ENCODE assay signal across 15 mouse cellular contexts in genomic region chr11:118321971-118322370, GRCm38 (mm10). TPM values are rescaled to one million over a fixed set of nuclear protein-coding genes. Genes with fewer than 3 reads are reported as not detected.
A peak's percentile ranks its signal among the peaks of the same experiment; 100 is the strongest.
DNase-seq lines count a peak whose midpoint lies in the region; ATAC-seq and TF ChIP-seq lines count a peak whose summit lies in the region.
"Had no signal": no experiment of that assay in that cellular context is flagged by ENCODE, and none has a peak within 500 bp of the region (broad histone marks: within the 10 kb centered on the region; RNA-seq: fewer than 3 reads in every experiment).

No protein-coding gene starts in this region.

- H3K27ac ChIP-seq in hindbrain, embryonic 13.5 days = 0 out of 2 replicates have a peak overlapping the region, but pooled peaks have one; percentile 19
- H3K27ac ChIP-seq in hindbrain, embryonic 14.5 days = no peak overlapping the region
- H3K27ac ChIP-seq in kidney, embryonic 15.5 days = peak overlapping the region; percentile 86
- H3K27ac ChIP-seq in midbrain, embryonic 13.5 days = no peak overlapping the region
- H3K27ac ChIP-seq: heart, adult 2 months; liver, embryonic 13.5 days had no signal

- H3ac ChIP-seq in C2C12 (ENCODE audit: control insufficient read depth, insufficient read length, low read depth) = no peak overlapping the region

- H3K9ac ChIP-seq in hindbrain, embryonic 13.5 days = no peak overlapping the region
- no peak overlapping the region for H3K9ac ChIP-seq in hindbrain, embryonic 14.5 days
- no peak overlapping the region for H3K9ac ChIP-seq in kidney, embryonic 15.5 days
- H3K9ac ChIP-seq in midbrain, embryonic 13.5 days (replicated peaks) = peak overlapping the region; percentile 10; the same call in 1 of the 2 replicates
- H3K9ac ChIP-seq: liver, embryonic 13.5 days had no signal

- H3K4me1 ChIP-seq in hindbrain, embryonic 13.5 days (replicated peaks) = peaks cover 41% of the 10 kb centered on the region
- peaks cover 19% of the 10 kb centered on the region for H3K4me1 ChIP-seq in hindbrain, embryonic 14.5 days (replicated peaks; ENCODE audit: control insufficient read depth, insufficient read depth, low read length)
- H3K4me1 ChIP-seq in kidney, embryonic 15.5 days = peaks cover 54% of the 10 kb centered on the region
- peaks cover 26% of the 10 kb centered on the region for H3K4me1 ChIP-seq in midbrain, embryonic 13.5 days (replicated peaks)

- H3K4me2 ChIP-seq in hindbrain, embryonic 13.5 days = no peak overlapping the region
- no peak overlapping the region for H3K4me2 ChIP-seq in hindbrain, embryonic 14.5 days (replicated peaks)
- no peak overlapping the region for H3K4me2 ChIP-seq in kidney, embryonic 15.5 days
- H3K4me2 ChIP-seq in midbrain, embryonic 13.5 days (replicated peaks) = no peak overlapping the region
- H3K4me2 ChIP-seq: liver, embryonic 13.5 days had no signal

- H3K27me3 ChIP-seq in hindbrain, embryonic 13.5 days = no peaks in the 10 kb centered on the region
- no peaks in the 10 kb centered on the region for H3K27me3 ChIP-seq in hindbrain, embryonic 14.5 days (ENCODE audit: control insufficient read depth, insufficient read depth, low read length)
- H3K27me3 ChIP-seq in C2C12 (ENCODE audit: control insufficient read depth, insufficient read depth, insufficient read length) = no peaks in the 10 kb centered on the region
- H3K27me3 ChIP-seq in kidney, embryonic 15.5 days = no peaks in the 10 kb centered on the region
- no peaks in the 10 kb centered on the region for H3K27me3 ChIP-seq in midbrain, embryonic 13.5 days
- H3K27me3 ChIP-seq: liver, embryonic 13.5 days had no signal

- H3K4me3 ChIP-seq in hindbrain, embryonic 13.5 days = no peak overlapping the region
- no peak overlapping the region for H3K4me3 ChIP-seq in hindbrain, embryonic 14.5 days (replicated peaks; ENCODE audit: low read length)
- no peak overlapping the region for H3K4me3 ChIP-seq in C2C12 (ENCODE audit: insufficient read depth, poor library complexity, severe bottlenecking)
- no peak overlapping the region for H3K4me3 ChIP-seq in kidney, embryonic 15.5 days (replicated peaks)
- no peak overlapping the region for H3K4me3 ChIP-seq in midbrain, embryonic 13.5 days (replicated peaks)
- H3K4me3 ChIP-seq: heart, adult 2 months; liver, embryonic 13.5 days; megakaryocyte, embryonic 14.5 days had no signal

- H3K79me2 ChIP-seq in C2C12 (ENCODE audit: control insufficient read depth, insufficient read depth) = peaks cover 73% of the 10 kb centered on the region

- intact Hi-C loops in heart, postnatal 14 days (cut with DNase I) = no loop called here

- ATAC-seq in hindbrain, embryonic 13.5 days (ENCODE audit: low FRiP score) = no peak
- no peak for ATAC-seq in hindbrain, embryonic 14.5 days (ENCODE audit: low FRiP score)
- peak; percentile 89 for ATAC-seq in kidney, embryonic 15.5 days (replicated peaks; ENCODE audit: low FRiP score)
- no peak for ATAC-seq in midbrain, embryonic 13.5 days
- ATAC-seq: forebrain, embryonic 14.5 days had no signal

- peaks cover 56% of the 10 kb centered on the region for H3K79me3 ChIP-seq in C2C12 (ENCODE audit: low read depth)

- no peak for TF ChIP-seq CTCF in C2C12 (IDR thresholded peaks at IDR 0.05; ENCODE audit: control insufficient read depth, insufficient read depth, insufficient read length)

- 76% methylated on average over 4 of the region's 4 CpGs for WGBS in hindbrain, embryonic 13.5 days
- 77% methylated on average over 4 of the region's 4 CpGs for WGBS in hindbrain, embryonic 14.5 days
- 34% methylated on average over 4 of the region's 4 CpGs for WGBS in kidney, embryonic 15.5 days
- 80% methylated on average over 4 of the region's 4 CpGs for WGBS in midbrain, embryonic 13.5 days

- H3K36me3 ChIP-seq in hindbrain, embryonic 13.5 days = peaks cover 19% of the 10 kb centered on the region
- 0 out of 2 replicates have a peak, but pooled peaks cover 5% of the 10 kb centered on the region for H3K36me3 ChIP-seq in hindbrain, embryonic 14.5 days (replicated peaks; ENCODE audit: control insufficient read depth, insufficient read depth)
- H3K36me3 ChIP-seq in C2C12 (ENCODE audit: control insufficient read depth, insufficient read depth) = peaks cover 74% of the 10 kb centered on the region
- peaks cover 26% of the 10 kb centered on the region for H3K36me3 ChIP-seq in kidney, embryonic 15.5 days
- peaks cover 17% of the 10 kb centered on the region for H3K36me3 ChIP-seq in midbrain, embryonic 13.5 days
- H3K36me3 ChIP-seq: G1E; liver, embryonic 13.5 days had no signal

- no peak for DNase-seq in hindbrain, embryonic 14.5 days (ENCODE audit: low spot score)
- no peak for DNase-seq in thymus, postnatal 14 days
- DNase-seq in heart, postnatal 14 days = no peak
- no peak for DNase-seq in layer of hippocampus, adult 9-10 months (ENCODE audit: low spot score)
- DNase-seq: adrenal gland, postnatal 14 days; cerebellum, adult 8-10 months; heart, adult 2 months; liver, embryonic 13.5 days had no signal

- H3K9me3 ChIP-seq in hindbrain, embryonic 13.5 days = no peaks in the 10 kb centered on the region
- no peaks in the 10 kb centered on the region for H3K9me3 ChIP-seq in hindbrain, embryonic 14.5 days (ENCODE audit: control insufficient read depth, low read length)
- no peaks in the 10 kb centered on the region for H3K9me3 ChIP-seq in kidney, embryonic 15.5 days (replicated peaks)
- no peaks in the 10 kb centered on the region for H3K9me3 ChIP-seq in midbrain, embryonic 13.5 days
- H3K9me3 ChIP-seq: G1E; liver, embryonic 13.5 days; megakaryocyte, embryonic 14.5 days had no signal

TF ChIP-seq in C2C12, 6 proteins besides CTCF, POLR2A, EP300 and RAD21:
- TF ChIP-seq FOSL1 (IDR thresholded peaks at IDR 0.05; ENCODE audit: insufficient read depth, low read length, poor library complexity, severe bottlenecking) = no peak
- TF ChIP-seq MAX (IDR thresholded peaks at IDR 0.05) = no peak
- TF ChIP-seq CEBPB (IDR thresholded peaks at IDR 0.05; ENCODE audit: low read depth) = no peak
- peak; percentile 49 for TF ChIP-seq USF1 (IDR thresholded peaks at IDR 0.05; ENCODE audit: low read depth)
- TF ChIP-seq MYOD1 (IDR thresholded peaks at IDR 0.05; ENCODE audit: control insufficient read depth, insufficient read length, low read depth) = peak; percentile 85
- TF ChIP-seq MYOG (IDR thresholded peaks at IDR 0.05; ENCODE audit: control insufficient read depth, extremely low read depth, insufficient read length) = no peak

RNA-seq across cellular contexts. Expression of gene Cep295nl, which starts 20.3 kb away (rescaled TPM):
- 0.22 and 0.26 TPM in 2 replicates for polyA plus RNA-seq in hindbrain, embryonic 13.5 days (2015; fragmentation: Nextera tagmentation; extraction: Ambion mirVana)
- 0.17 TPM in 1 of 2 replicates, not detected in the other for polyA plus RNA-seq in hindbrain, embryonic 14.5 days (2014; fragmentation: Nextera tagmentation; extraction: Ambion mirVana)
- 1.4 TPM for polyA plus RNA-seq in C2C12 (2012; fragmentation: generic; extraction: Trizol)
- 0.44 and 0.80 TPM in 2 replicates for polyA plus RNA-seq in kidney, embryonic 15.5 days (2015; fragmentation: Nextera tagmentation; extraction: Ambion mirVana)
- polyA plus RNA-seq in midbrain, embryonic 13.5 days (2015; fragmentation: Nextera tagmentation; extraction: Ambion mirVana) = 0.17 and 0.22 TPM in 2 replicates
- total RNA-seq in heart, postnatal 14 days (2021) = 1 to 10 TPM in 1 of 2 experiments, under 1 TPM in 1; 1.00 to 2.0 TPM
- polyA plus RNA-seq: G1E; liver, embryonic 13.5 days had no signal

RNA-seq across cellular contexts. Expression of gene Usp36, which starts 31.9 kb away (rescaled TPM):
- 16.0 and 17.6 TPM in 2 replicates for polyA plus RNA-seq in hindbrain, embryonic 13.5 days (2015; fragmentation: Nextera tagmentation; extraction: Ambion mirVana)
- polyA plus RNA-seq in hindbrain, embryonic 14.5 days (2014; fragmentation: Nextera tagmentation; extraction: Ambion mirVana) = 11.9 and 13.6 TPM in 2 replicates
- polyA plus RNA-seq in C2C12 (2012; fragmentation: generic; extraction: Trizol) = 14.8 TPM
- polyA plus RNA-seq in kidney, embryonic 15.5 days (2015; fragmentation: Nextera tagmentation; extraction: Ambion mirVana) = 21.8 and 24.2 TPM in 2 replicates
- polyA plus RNA-seq in midbrain, embryonic 13.5 days (2015; fragmentation: Nextera tagmentation; extraction: Ambion mirVana) = 16.3 and 16.8 TPM in 2 replicates
- 10 to 100 TPM; 14.4 to 15.6 TPM for total RNA-seq in heart, postnatal 14 days (2021)

RNA-seq across cellular contexts. Expression of gene Timp2, which starts 33.6 kb away (rescaled TPM):
- 45.7 and 48.1 TPM in 2 replicates for polyA plus RNA-seq in hindbrain, embryonic 13.5 days (2015; fragmentation: Nextera tagmentation; extraction: Ambion mirVana)
- polyA plus RNA-seq in hindbrain, embryonic 14.5 days (2014; fragmentation: Nextera tagmentation; extraction: Ambion mirVana) = 94.3 and 114 TPM in 2 replicates
- 372 TPM for polyA plus RNA-seq in C2C12 (2012; fragmentation: generic; extraction: Trizol)
- 84.4 and 87.7 TPM in 2 replicates for polyA plus RNA-seq in kidney, embryonic 15.5 days (2015; fragmentation: Nextera tagmentation; extraction: Ambion mirVana)
- polyA plus RNA-seq in midbrain, embryonic 13.5 days (2015; fragmentation: Nextera tagmentation; extraction: Ambion mirVana) = 37.2 and 42.2 TPM in 2 replicates
- total RNA-seq in heart, postnatal 14 days (2021) = 100 to 1,000 TPM; 150 to 168 TPM
- total RNA-seq: G1E had no signal
- polyA plus RNA-seq: G1E had no signal

Comparison
In these comparisons a context has a peak if more than half of its experiments do, and no peak if none do; other contexts are left out.
1. H3K27ac ChIP-seq: peak in hindbrain, embryonic 13.5 days (single experiment) and kidney, embryonic 15.5 days (single experiment); none in hindbrain, embryonic 14.5 days (single experiment) and midbrain, embryonic 13.5 days (single experiment).